Mouse (Mus musculus) layer of hippocampus, postnatal 25 days (tissue): ENCODE results near the gene Ankrd22. TPM values are rescaled to one million over a fixed set of nuclear protein-coding genes. Genes with fewer than 3 reads are reported as not detected.

Experiments
- DNase-seq, 2 experiments: peaks; one replicate each; pipeline ENCODE4 v3.0.0; 2022; ENCODE audit warnings: mixed read lengths in 2 of 2, low spot score in 1 of 2; ENCODE audit errors: extremely low spot score in 1 of 2
- total RNA-seq, 2 experiments: library from RNA; stranded (reverse); gene quantifications; 2 replicates each; pipeline ENCODE4 v1.2.3; 2021

Ankrd22 gene
- total RNA-seq, 2 experiments from 2014 or later, result 0.26 to 0.27 TPM

DNA sequence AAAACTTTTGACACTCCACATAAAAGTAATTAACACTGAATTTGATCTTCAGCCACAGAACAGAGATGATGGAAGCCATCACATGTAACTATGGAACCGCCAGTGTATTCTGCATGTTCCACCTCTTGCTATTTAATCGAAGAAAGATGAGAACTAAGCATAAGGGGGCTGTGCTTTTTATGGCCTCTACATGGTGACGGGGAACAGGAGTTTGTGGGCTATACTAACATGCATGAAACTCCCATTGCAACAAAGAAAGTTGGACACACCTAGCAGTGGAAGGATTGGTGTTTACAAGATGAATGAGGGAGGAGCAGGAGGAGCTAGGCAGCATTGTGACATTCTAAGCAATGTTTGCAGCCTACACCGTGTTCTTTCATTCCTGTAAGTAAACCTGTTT lies 65.2 kb downstream of the Ankrd22 start, which contains the start of gene Lipm:
Gene Lipm, plus strand, starts transcription at position 301 of the 400 bp plus-strand sequence.
- no peak for DNase-seq

DNA sequence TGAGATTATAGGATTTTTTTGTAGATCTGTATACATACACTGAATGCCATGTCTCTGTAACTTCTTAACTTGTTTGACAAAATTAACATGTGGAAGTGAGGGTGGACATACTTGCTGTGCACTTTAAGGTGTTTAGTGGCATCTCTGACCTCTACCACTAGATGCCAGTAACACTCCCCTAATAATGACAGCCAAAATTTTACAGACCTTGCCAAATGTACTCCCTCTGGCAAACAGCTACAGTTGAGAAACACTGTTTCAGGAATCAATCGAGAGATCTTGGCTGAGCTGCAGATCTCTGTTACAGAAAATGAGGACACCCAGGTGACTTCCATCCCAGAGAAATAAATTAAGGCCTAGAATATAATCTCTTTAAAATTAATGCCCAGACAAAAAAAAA lies 69.6 kb downstream of the Ankrd22 start:
- no peak for DNase-seq

DNA sequence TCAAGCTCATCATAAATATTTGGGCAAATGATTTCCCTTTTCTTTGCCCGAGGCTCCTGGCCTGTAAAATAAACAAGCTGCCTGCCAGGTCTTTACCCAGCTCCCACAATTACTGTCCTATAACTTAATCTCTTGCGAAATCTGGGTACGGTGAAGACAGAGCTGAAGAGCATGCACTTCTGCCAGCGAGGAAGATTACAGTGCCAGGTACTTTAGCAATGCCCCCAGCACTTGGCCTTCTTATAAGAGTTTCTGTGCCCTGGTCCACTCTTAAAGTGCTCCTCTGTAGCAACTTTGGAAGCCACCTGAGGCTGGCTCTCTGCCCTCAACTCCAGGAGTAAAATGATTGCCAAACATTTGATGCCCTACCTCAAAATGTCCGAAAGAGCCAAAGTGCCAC lies 70.5 kb downstream of the Ankrd22 start:
- no peak for DNase-seq

DNA sequence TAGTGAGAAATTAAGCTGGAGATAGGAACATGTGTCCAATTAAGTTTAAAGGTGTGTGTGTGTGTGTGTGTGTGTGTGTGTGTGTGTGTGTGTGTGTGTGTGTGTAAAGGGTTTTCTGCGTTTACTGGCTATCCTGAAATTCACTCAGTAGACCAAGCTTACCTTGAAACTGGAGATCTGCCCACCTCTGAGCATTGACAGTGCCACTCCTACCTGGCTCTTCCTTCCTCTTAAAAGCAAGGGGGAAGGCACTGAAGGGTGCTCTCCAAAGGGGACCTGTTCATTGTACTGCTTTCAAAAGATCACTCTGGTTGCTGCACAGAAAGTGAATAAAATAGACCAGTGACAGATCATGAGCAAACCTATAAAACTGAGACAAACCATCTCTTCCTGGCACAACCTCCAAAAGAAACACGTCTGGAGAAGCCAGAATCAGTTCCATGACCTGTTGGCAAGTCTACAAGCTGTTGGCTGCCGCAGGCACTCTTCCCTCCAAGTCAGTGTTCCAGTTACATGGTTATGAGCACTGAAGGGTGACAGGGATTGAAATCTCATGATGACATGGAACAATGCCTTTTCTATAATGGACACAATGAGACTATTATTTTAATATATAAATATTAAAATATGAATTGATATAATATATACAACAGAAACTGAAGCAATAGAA lies 76.7 kb downstream of the Ankrd22 start:
- no peak for DNase-seq

DNA sequence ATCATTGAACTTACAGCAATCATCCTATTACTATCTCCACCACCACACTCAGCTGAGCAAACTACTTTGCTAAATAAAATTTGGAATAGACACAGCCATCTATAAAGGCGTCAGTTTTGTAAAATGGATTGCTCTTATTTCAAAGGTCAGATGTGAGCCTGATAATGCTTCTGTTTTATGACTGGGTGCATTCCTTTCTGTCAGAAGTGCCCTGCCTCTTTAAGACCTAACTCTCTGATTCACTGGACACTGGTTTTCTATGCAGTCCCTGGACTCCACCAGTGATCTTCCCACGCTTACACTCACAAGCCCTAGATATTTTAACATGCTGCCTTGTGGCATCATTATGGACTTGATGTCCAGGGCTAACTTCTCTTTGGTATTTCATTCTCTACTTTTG lies 87.7 kb downstream of the Ankrd22 start:
- no peak for DNase-seq

DNA sequence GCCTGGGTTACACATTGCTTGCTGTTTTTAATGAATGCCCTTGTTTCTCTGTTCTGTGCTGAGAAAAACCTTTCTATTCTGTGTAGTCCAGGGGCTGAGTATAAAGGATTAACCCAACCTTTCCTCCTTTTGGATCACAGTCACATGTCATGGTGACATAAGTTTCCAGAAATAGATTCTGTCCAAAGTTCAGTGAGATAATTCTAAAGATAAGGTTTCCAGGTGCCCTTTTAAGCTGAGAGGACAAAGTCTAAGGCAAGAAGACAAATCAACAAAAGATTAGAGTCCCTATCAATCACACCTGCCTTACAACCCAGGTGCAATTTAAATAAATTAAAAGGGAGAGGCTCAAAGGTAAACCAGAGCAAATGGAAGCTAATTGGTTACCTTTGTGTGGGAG lies 91.6 kb downstream of the Ankrd22 start:
- DNase-seq, result no peak

Other genes starting within 250 kb of the Ankrd22 start
- not detected for gene Lipf, start 204.9 kb downstream of the Ankrd22 start, total RNA-seq
- not detected for gene Lipk, start 157.8 kb downstream of the Ankrd22 start, total RNA-seq
- gene Lipn, start 98.7 kb downstream of the Ankrd22 start, total RNA-seq, result not detected
- under 1 TPM; 0.12 to 0.21 TPM for gene Lipm, start 65.1 kb downstream of the Ankrd22 start, total RNA-seq
- 10 to 100 TPM; 20.6 to 22.2 TPM for gene Stambpl1, start 26.2 kb upstream of the Ankrd22 start, total RNA-seq
- 10 to 100 TPM; 14.5 to 16.3 TPM for gene Acta2, start 89.5 kb upstream of the Ankrd22 start, total RNA-seq
- gene Fas, start 124.6 kb upstream of the Ankrd22 start, total RNA-seq, result 1 to 10 TPM in 1 of 2 experiments, under 1 TPM in 1; 0.61 to 2.0 TPM